ENCODE assay signal across 8 mouse cellular contexts in genomic region chr9:56506931-56507681, GRCm38 (mm10).
DNase-seq lines count a peak whose midpoint lies in the region; ATAC-seq and TF ChIP-seq lines count a peak whose summit lies in the region.

No protein-coding gene starts in this region.

- peak overlapping the region; percentile 58 to 89 for H3K4me3 ChIP-seq in MEL (ENCODE audit: control insufficient read depth in 1 of 2, insufficient read depth in 1 of 2, low read depth in 2 of 2, low read length in 2 of 2)
- peak overlapping the region; percentile 44 for H3K4me3 ChIP-seq in heart, embryonic 12.5 days
- peak overlapping the region; percentile 42 for H3K4me3 ChIP-seq in kidney, embryonic 16.5 days (ENCODE audit: low read length)
- H3K4me3 ChIP-seq in small intestine, adult 2 months (ENCODE audit: low read depth, low read length): peak overlapping the region; percentile 67

- no peak for TF ChIP-seq CTCF in MEL (IDR thresholded peaks at IDR 0.05 in 2 of 3, conservative IDR thresholded peaks at IDR 0.05 in 1 of 3; ENCODE audit: control insufficient read depth in 1 of 3, insufficient read depth in 1 of 3, low read depth in 2 of 3, low read length in 3 of 3, poor library complexity in 1 of 3, severe bottlenecking in 1 of 3)
- no peak for TF ChIP-seq CTCF in small intestine, adult 2 months (IDR thresholded peaks at IDR 0.05; ENCODE audit: extremely low read depth, insufficient read length, insufficient replicate concordance, low read depth, low read length)

- TF ChIP-seq EP300 in MEL (IDR thresholded peaks at IDR 0.05; ENCODE audit: low read depth in 1 of 2, low read length in 2 of 2): peak in 1 of 2 experiments; percentile 47; a peak in 1 of 4 replicates

- H3K79me2 ChIP-seq in MEL (ENCODE audit: control insufficient read depth, insufficient read depth, low read length, poor library complexity): no peaks in the 10 kb centered on the region

- no peak overlapping the region for H3K27ac ChIP-seq in MEL (ENCODE audit: control insufficient read depth, low read depth, low read length)
- peak overlapping the region; percentile 98 for H3K27ac ChIP-seq in heart, embryonic 12.5 days (ENCODE audit: poor library complexity, severe bottlenecking)
- H3K27ac ChIP-seq in kidney, embryonic 16.5 days (ENCODE audit: low read length): peak overlapping the region; percentile 98
- peak overlapping the region; percentile 80 for H3K27ac ChIP-seq in small intestine, adult 2 months (ENCODE audit: insufficient read depth, low read depth, low read length)

- 5% methylated on average over 25 of the region's 25 CpGs for WGBS in heart, embryonic 12.5 days
- WGBS in kidney, embryonic 16.5 days: 3% methylated on average over 25 of the region's 25 CpGs
- WGBS in small intestine, adult 2 months: 2% methylated on average over 25 of the region's 25 CpGs

- peak overlapping the region; percentile 76 for H3K4me2 ChIP-seq in heart, embryonic 12.5 days
- H3K4me2 ChIP-seq in kidney, embryonic 16.5 days (replicated peaks; ENCODE audit: low read depth, low read length): peak overlapping the region; percentile 67

- H3K9me3 ChIP-seq in MEL (replicated peaks; ENCODE audit: insufficient read depth, low read length): no peaks in the 10 kb centered on the region
- no peaks in the 10 kb centered on the region for H3K9me3 ChIP-seq in heart, embryonic 12.5 days (replicated peaks)
- H3K9me3 ChIP-seq in kidney, embryonic 16.5 days (ENCODE audit: low read length): no peaks in the 10 kb centered on the region

- no peaks in the 10 kb centered on the region for H3K27me3 ChIP-seq in MEL (ENCODE audit: control insufficient read depth in 1 of 2, insufficient read depth in 2 of 2, low read length in 2 of 2)
- H3K27me3 ChIP-seq in heart, embryonic 12.5 days (replicated peaks): no peaks in the 10 kb centered on the region
- H3K27me3 ChIP-seq in kidney, embryonic 16.5 days (ENCODE audit: insufficient read depth, low read length): no peaks in the 10 kb centered on the region
- no peaks in the 10 kb centered on the region for H3K27me3 ChIP-seq in small intestine, adult 2 months (ENCODE audit: control insufficient read depth, insufficient read depth, low read length)

- peaks cover 0 to 8% of the 10 kb centered on the region in 2 experiments; a peak in 2 of 4 replicates for H3K4me1 ChIP-seq in MEL (ENCODE audit: control insufficient read depth in 1 of 2, insufficient read depth in 2 of 2, low read length in 2 of 2)
- peaks cover 55% of the 10 kb centered on the region for H3K4me1 ChIP-seq in heart, embryonic 12.5 days (replicated peaks)
- peaks cover 52% of the 10 kb centered on the region for H3K4me1 ChIP-seq in kidney, embryonic 16.5 days (ENCODE audit: insufficient read depth, low read length)
- H3K4me1 ChIP-seq in small intestine, adult 2 months (ENCODE audit: control insufficient read depth, insufficient read depth, insufficient read length, low read length): peaks cover 8% of the 10 kb centered on the region; the same call in 1 of the 2 replicates

- ATAC-seq in heart, embryonic 12.5 days (ENCODE audit: insufficient number of reproducible peaks, low FRiP score): no peak
- no peak; the same call in 1 of the 2 replicates for ATAC-seq in kidney, embryonic 16.5 days (ENCODE audit: low FRiP score, low TSS enrichment)

- no peak for TF ChIP-seq RAD21 in MEL (IDR thresholded peaks at IDR 0.05; ENCODE audit: low read depth, low read length)

- DNase-seq in adrenal gland, adult (ENCODE audit: inconsistent age in 2 of 2, low spot score in 1 of 2): peak; percentile 51 to 83
- DNase-seq in adrenal gland, adult 18-20 months (ENCODE audit: low spot score in 2 of 2): no peak
- DNase-seq in MEL (ENCODE audit: low read depth, low spot score): peak; percentile 48
- peak; percentile 56 for DNase-seq in embryo, embryonic 10.5 days (ENCODE audit: low spot score)
- peak; percentile 28 for DNase-seq in lung, postnatal 25 days (ENCODE audit: low spot score)

- peak overlapping the region; percentile 46 for H3K9ac ChIP-seq in MEL (ENCODE audit: control insufficient read depth, low read depth, low read length, poor library complexity, severe bottlenecking)
- peak overlapping the region; percentile 78 for H3K9ac ChIP-seq in heart, embryonic 12.5 days
- H3K9ac ChIP-seq in kidney, embryonic 16.5 days (replicated peaks; ENCODE audit: low read length): peak overlapping the region; percentile 72

- TF ChIP-seq POLR2A in MEL (IDR thresholded peaks at IDR 0.05; ENCODE audit: control insufficient read depth in 1 of 2, insufficient read depth in 1 of 2, low read depth in 1 of 2, low read length in 2 of 2, poor library complexity in 1 of 2): no peak
- no peak for TF ChIP-seq POLR2A in small intestine, adult 2 months (IDR thresholded peaks at IDR 0.05; ENCODE audit: low read depth, low read length)

- H3K36me3 ChIP-seq in MEL (ENCODE audit: control insufficient read depth in 1 of 2, insufficient read depth in 2 of 2, low read length in 2 of 2): peaks cover 0 to 2% of the 10 kb centered on the region in 2 experiments; a peak in 2 of 4 replicates
- no peaks in the 10 kb centered on the region for H3K36me3 ChIP-seq in heart, embryonic 12.5 days
- H3K36me3 ChIP-seq in kidney, embryonic 16.5 days (ENCODE audit: insufficient read depth, low read length): no peaks in the 10 kb centered on the region
- H3K36me3 ChIP-seq in small intestine, adult 2 months (ENCODE audit: control insufficient read depth, insufficient read depth, low read length): no peaks in the 10 kb centered on the region

TF ChIP-seq in MEL, 35 proteins besides CTCF, POLR2A, EP300 and RAD21:
- TF ChIP-seq USF2 (IDR thresholded peaks at IDR 0.05; ENCODE audit: borderline replicate concordance in 1 of 2, insufficient read depth in 1 of 2, low read depth in 1 of 2, low read length in 2 of 2): no peak
- no peak for TF ChIP-seq SMC3 (IDR thresholded peaks at IDR 0.05; ENCODE audit: low read depth, low read length)
- TF ChIP-seq E2F4 (IDR thresholded peaks at IDR 0.05; ENCODE audit: borderline replicate concordance, low read depth, low read length): no peak
- no peak for TF ChIP-seq ZKSCAN1 (IDR thresholded peaks at IDR 0.05; ENCODE audit: low read depth, low read length)
- TF ChIP-seq NRF1 (IDR thresholded peaks at IDR 0.05; ENCODE audit: insufficient read depth, low read depth, low read length, poor library complexity, severe bottlenecking): peak; percentile 40; the same call in 1 of the 2 replicates
- TF ChIP-seq ETS1 (IDR thresholded peaks at IDR 0.05; ENCODE audit: low read depth, low read length): 0 out of 2 replicates have a peak, but pooled peaks have one; percentile 13
- no peak; the same call in 1 of the 2 replicates for TF ChIP-seq HCFC1 (IDR thresholded peaks at IDR 0.05; ENCODE audit: low read depth, low read length)
- TF ChIP-seq POLR2AphosphoS5 (IDR thresholded peaks at IDR 0.05; ENCODE audit: borderline replicate concordance, low read depth, low read length): no peak
- 0 out of 2 replicates have a peak, but pooled peaks have one; percentile 4 for TF ChIP-seq SIN3A (IDR thresholded peaks at IDR 0.05; ENCODE audit: low read length)
- peak; percentile 34; the same call in 1 of the 2 replicates for TF ChIP-seq MYC (IDR thresholded peaks at IDR 0.05; ENCODE audit: low read depth, low read length)
- TF ChIP-seq GATA1 (IDR thresholded peaks at IDR 0.05; ENCODE audit: low read depth, low read length): peak; percentile 29; the same call in 1 of the 2 replicates
- TF ChIP-seq ZC3H11A (IDR thresholded peaks at IDR 0.05; ENCODE audit: low read depth, low read length): no peak
- TF ChIP-seq MXI1 (IDR thresholded peaks at IDR 0.05; ENCODE audit: low read depth, low read length): peak; percentile 31; the same call in 1 of the 2 replicates
- TF ChIP-seq JUND (IDR thresholded peaks at IDR 0.05; ENCODE audit: low read depth, low read length): no peak
- no peak for TF ChIP-seq TBP (IDR thresholded peaks at IDR 0.05; ENCODE audit: low read depth, low read length)
- no peak for TF ChIP-seq KAT2A (conservative IDR thresholded peaks at IDR 0.05; ENCODE audit: low read depth, low read length)

Comparison
In these comparisons a context has a peak if more than half of its experiments do, and no peak if none do; other contexts are left out.
1. DNase-seq: peak in adrenal gland, adult (2 of 2), MEL (single experiment), embryo, embryonic 10.5 days (single experiment) and lung, postnatal 25 days (single experiment); none in adrenal gland, adult 18-20 months (0 of 2).
2. Peak in every context shown above with its lines, with median percentiles within 50 percentile points of each other: H3K4me3 ChIP-seq and H3K9ac ChIP-seq.